Mouse (Mus musculus) CH12.LX (cell line): ENCODE measurements around the gene Pigk. TPM values are rescaled to one million over a fixed set of nuclear protein-coding genes. Genes with fewer than 3 reads are reported as not detected.

ENCODE experiments used
- DNase-seq: peaks from one replicate; pipeline ENCODE4 v3.0.0-alpha.2; 2013; ENCODE audit errors: extremely low read depth
- H3K27ac ChIP-seq: 2 replicates; pipeline ENCODE4 v1.5.1; 2012; ENCODE audit warnings: low read depth, mild to moderate bottlenecking, control low read depth, moderate library complexity; ENCODE audit not compliant: insufficient read depth
- H3K27me3 ChIP-seq: replicated peaks from 2 replicates; pipeline ENCODE3; 2012; ENCODE audit warnings: inconsistent platforms
- H3K36me3 ChIP-seq, 2 experiments: replicated peaks in 1 of 2; 2 replicates each; pipeline versions ENCODE3 to v1.6.1; 2012; ENCODE audit warnings: inconsistent platforms in 1 of 2, low read length in 1 of 2, mild to moderate bottlenecking in 1 of 2, mixed read lengths in 1 of 2, moderate library complexity in 1 of 2; ENCODE audit not compliant: control insufficient read depth in 1 of 2, insufficient read depth in 1 of 2
- H3K4me1 ChIP-seq, 2 experiments: 2 replicates each; pipeline ENCODE4 v1.6.1; 2012; ENCODE audit warnings: inconsistent platforms in 1 of 2, moderate library complexity in 1 of 2; ENCODE audit not compliant: insufficient read depth in 2 of 2, control insufficient read depth in 1 of 2
- H3K4me2 ChIP-seq: 2 replicates; pipeline ENCODE4 v1.6.1; 2012; ENCODE audit warnings: low read depth, mild to moderate bottlenecking, control low read depth; ENCODE audit not compliant: poor library complexity, insufficient read depth, severe bottlenecking
- H3K4me3 ChIP-seq, 3 experiments: fragments of 150-350 bp in 1 of 3; sonication (generic) in 1 of 3; replicated peaks in 1 of 3; 2 replicates each; pipeline versions ENCODE3 to v1.5.1; 2011 to 2012; ENCODE audit warnings: low read depth in 2 of 3, low read length in 2 of 3, mild to moderate bottlenecking in 2 of 3, moderate library complexity in 2 of 3, control low read depth in 1 of 3, improper control_type of control experiment in 1 of 3, inconsistent platforms in 1 of 3, mixed read lengths in 1 of 3; ENCODE audit not compliant: poor library complexity in 1 of 3
- H3K79me2 ChIP-seq: replicated peaks from 2 replicates; pipeline ENCODE4 v1.6.1; 2012; ENCODE audit warnings: mild to moderate bottlenecking, moderate library complexity; ENCODE audit not compliant: control insufficient read depth, poor library complexity, insufficient read depth, severe bottlenecking; ENCODE audit errors: extremely low read depth
- H3K9ac ChIP-seq: 2 replicates; pipeline ENCODE4 v1.6.1; 2012; ENCODE audit warnings: low read depth, mild to moderate bottlenecking, control low read depth, moderate library complexity; ENCODE audit not compliant: insufficient read depth
- H3K9me3 ChIP-seq: replicated peaks from 2 replicates; pipeline ENCODE3; 2012; ENCODE audit warnings: low read length, inconsistent platforms, mixed read lengths
- BHLHE40 ChIP-seq: IDR thresholded peaks from 2 replicates; pipeline ENCODE4 v1.6.1; 2011; ENCODE audit warnings: mild to moderate bottlenecking, low read depth, low read length, improper control_type of control experiment
- CHD1 ChIP-seq: IDR thresholded peaks from 2 replicates; pipeline ENCODE4 v1.6.1; 2012; ENCODE audit warnings: low read depth, low read length, improper control_type of control experiment, inconsistent platforms
- CHD2 ChIP-seq: IDR thresholded peaks from 2 replicates; pipeline ENCODE4 v1.6.1; 2011; ENCODE audit warnings: low read length, improper control_type of control experiment
- CTCF ChIP-seq, 2 experiments: IDR thresholded peaks in 1 of 2; conservative IDR thresholded peaks in 1 of 2; 2 replicates each; pipeline ENCODE4 v1.5.1; 2011 to 2012; ENCODE audit warnings: low read depth in 2 of 2, low read length in 2 of 2, improper control_type of control experiment in 1 of 2, inconsistent platforms in 1 of 2, mild to moderate bottlenecking in 1 of 2, moderate library complexity in 1 of 2
- ELF1 ChIP-seq: IDR thresholded peaks from 2 replicates; pipeline ENCODE4 v1.6.1; 2014; ENCODE audit warnings: low read depth, mild to moderate bottlenecking, inconsistent platforms, low read length, improper control_type of control experiment
- EP300 ChIP-seq: IDR thresholded peaks from 2 replicates; pipeline ENCODE4 v1.6.1; 2011; ENCODE audit warnings: low read length, improper control_type of control experiment
- GABPA ChIP-seq: IDR thresholded peaks from 2 replicates; pipeline ENCODE4 v1.6.1; 2012; ENCODE audit warnings: low read depth, low read length, improper control_type of control experiment, inconsistent platforms; ENCODE audit not compliant: insufficient replicate concordance
- IRF4 ChIP-seq: IDR thresholded peaks from 2 replicates; pipeline ENCODE4 v1.6.1; 2014; ENCODE audit warnings: low read depth, mild to moderate bottlenecking, inconsistent platforms, low read length, improper control_type of control experiment
- JUN ChIP-seq: IDR thresholded peaks from 2 replicates; pipeline ENCODE4 v1.6.1; 2011; ENCODE audit warnings: low read depth, mild to moderate bottlenecking, low read length, improper control_type of control experiment, moderate library complexity; ENCODE audit not compliant: insufficient read depth
- JUND ChIP-seq: conservative IDR thresholded peaks from 2 replicates; pipeline ENCODE4 v1.6.1; 2011; ENCODE audit warnings: low read depth, low read length, improper control_type of control experiment
- KAT2A ChIP-seq: IDR thresholded peaks from 2 replicates; pipeline ENCODE4 v1.6.1; 2012; ENCODE audit warnings: low read length, improper control_type of control experiment, inconsistent platforms; ENCODE audit not compliant: insufficient replicate concordance
- MAX ChIP-seq: IDR thresholded peaks from 2 replicates; pipeline ENCODE4 v1.6.1; 2011; ENCODE audit warnings: low read length, improper control_type of control experiment
- MAZ ChIP-seq: IDR thresholded peaks from 2 replicates; pipeline ENCODE4 v1.6.1; 2012; ENCODE audit warnings: low read depth, mild to moderate bottlenecking, inconsistent platforms, low read length, improper control_type of control experiment, moderate library complexity
- MEF2A ChIP-seq: IDR thresholded peaks from 2 replicates; pipeline ENCODE4 v1.6.1; 2014; ENCODE audit warnings: low read depth, mild to moderate bottlenecking, inconsistent platforms, low read length, improper control_type of control experiment, borderline replicate concordance
- MXI1 ChIP-seq: IDR thresholded peaks from 2 replicates; pipeline ENCODE4 v1.6.1; 2011; ENCODE audit warnings: mild to moderate bottlenecking, low read depth, low read length, improper control_type of control experiment
- MYC ChIP-seq: IDR thresholded peaks from 2 replicates; pipeline ENCODE4 v1.6.1; 2011; ENCODE audit warnings: low read depth, mild to moderate bottlenecking, improper control_type of control experiment, low read length
- NELFE ChIP-seq: IDR thresholded peaks from 2 replicates; pipeline ENCODE4 v1.6.1; 2011; ENCODE audit warnings: low read depth, low read length, improper control_type of control experiment
- NRF1 ChIP-seq: IDR thresholded peaks from 2 replicates; pipeline ENCODE4 v1.6.1; 2014; ENCODE audit warnings: low read depth, mild to moderate bottlenecking, inconsistent platforms, low read length, improper control_type of control experiment, moderate library complexity
- POLR2A ChIP-seq: IDR thresholded peaks from 2 replicates; pipeline ENCODE4 v1.6.1; 2011; ENCODE audit warnings: low read depth, mild to moderate bottlenecking, improper control_type of control experiment, low read length
- POLR2AphosphoS2 ChIP-seq: IDR thresholded peaks from 2 replicates; pipeline ENCODE4 v1.6.1; 2011; ENCODE audit warnings: low read depth, low read length, improper control_type of control experiment
- RAD21 ChIP-seq: IDR thresholded peaks from 2 replicates; pipeline ENCODE4 v1.6.1; 2011; ENCODE audit warnings: low read depth, mild to moderate bottlenecking, low read length, improper control_type of control experiment, moderate library complexity
- RCOR1 ChIP-seq: conservative IDR thresholded peaks from 2 replicates; pipeline ENCODE4 v1.6.1; 2012; ENCODE audit warnings: low read depth, mild to moderate bottlenecking, inconsistent platforms, low read length, improper control_type of control experiment
- SIN3A ChIP-seq: IDR thresholded peaks from 2 replicates; pipeline ENCODE4 v1.6.1; 2012; ENCODE audit warnings: low read length, improper control_type of control experiment, inconsistent platforms
- SMC3 ChIP-seq: IDR thresholded peaks from 2 replicates; pipeline ENCODE4 v1.6.1; 2011; ENCODE audit warnings: low read depth, low read length, improper control_type of control experiment
- TBP ChIP-seq: conservative IDR thresholded peaks from 2 replicates; pipeline ENCODE4 v1.6.1; 2011; ENCODE audit warnings: low read depth, low read length, improper control_type of control experiment
- TCF12 ChIP-seq: IDR thresholded peaks from 2 replicates; pipeline ENCODE4 v1.6.1; 2014; ENCODE audit warnings: low read depth, mild to moderate bottlenecking, inconsistent platforms, low read length, improper control_type of control experiment
- UBTF ChIP-seq: IDR thresholded peaks from 2 replicates; pipeline ENCODE4 v1.6.1; 2012; ENCODE audit warnings: low read depth, mild to moderate bottlenecking, inconsistent platforms, low read length, improper control_type of control experiment, moderate library complexity
- USF1 ChIP-seq: IDR thresholded peaks from 2 replicates; pipeline ENCODE4 v1.6.1; 2014; ENCODE audit warnings: low read depth, mild to moderate bottlenecking, inconsistent platforms, low read length, improper control_type of control experiment
- USF2 ChIP-seq: conservative IDR thresholded peaks from 2 replicates; pipeline ENCODE4 v1.6.1; 2011; ENCODE audit warnings: low read depth, low read length, improper control_type of control experiment
- ZC3H11A ChIP-seq: IDR thresholded peaks from 2 replicates; pipeline ENCODE4 v1.6.1; 2012; ENCODE audit warnings: low read depth, mild to moderate bottlenecking, inconsistent platforms, low read length, improper control_type of control experiment
- ZKSCAN1 ChIP-seq: IDR thresholded peaks from 2 replicates; pipeline ENCODE4 v1.6.1; 2012; ENCODE audit warnings: low read depth, inconsistent platforms, low read length, improper control_type of control experiment, borderline replicate concordance
- ZMIZ1 ChIP-seq: IDR thresholded peaks from 2 replicates; pipeline ENCODE4 v1.6.1; 2012; ENCODE audit warnings: low read depth, mild to moderate bottlenecking, inconsistent platforms, low read length, improper control_type of control experiment
- ZNF384 ChIP-seq: IDR thresholded peaks from 2 replicates; pipeline ENCODE4 v1.6.1; 2012; ENCODE audit warnings: low read depth, low read length, improper control_type of control experiment, inconsistent platforms
- dilution Hi-C: fragments of 300-500 bp; cut with MboI; formaldehyde crosslinking; loops from 2 replicates; pipeline ENCODE4 v1.14.3; 2020; ENCODE audit warnings: low sequenced_read_pairs; ENCODE audit not compliant: extremely low pct_unique_long_range_greater_than_20kb, extremely low pct_ligation_motif_present
- in situ Hi-C: fragments of 300-500 bp; cut with MboI; formaldehyde crosslinking; loops from 3 replicates; pipeline ENCODE4 v1.14.3; 2019; ENCODE audit warnings: low sequenced_read_pairs, low pct_ligation_motif_present, low pct_unique_long_range_greater_than_20kb, mixed read lengths
- polyA plus RNA-seq: library from polyadenylated mRNA; unstranded; fragments of >175 nt; gene quantifications from 2 replicates; pipeline ENCODE4 v1.2.1, GENCODE M21; 2012; ENCODE audit warnings: low read depth; ENCODE audit not compliant: insufficient read length
- total RNA-seq, 2 experiments: library from RNA; depleted of rRNA; stranded (reverse); fragments of 300-350 nt in 1 of 2; fragments of >200 nt in 1 of 2; gene quantifications; 2 replicates each; pipeline ENCODE4 v1.2.3; 2012 to 2014

Pigk gene
- total and polyA plus RNA-seq, 3 experiments: 56.4 to 79.3 (median 67.5) TPM

GRCm38 (mm10) chr3:152779819-152780218 lies 65.9 kb downstream of the Pigk start:
- dilution Hi-C loops (no loop called here), in situ Hi-C loops (loop anchor here (25.0 kb wide), 1 partner anchor 732 kb away; no protein-coding TSS in a partner anchor)
- no peak for DNase-seq
- H3K27me3 ChIP-seq: no peaks in the 10 kb centered on the region
- no peak overlapping the region for H3K4me2 ChIP-seq
- no peak overlapping the region for H3K9ac ChIP-seq
- no peak overlapping the region for H3K4me3 ChIP-seq
- H3K9me3 ChIP-seq: no peaks in the 10 kb centered on the region
- no peaks in the 10 kb centered on the region for H3K79me2 ChIP-seq
- H3K36me3 ChIP-seq: peaks cover 11 to 52% of the 10 kb centered on the region in 2 experiments
- TF ChIP-seq POLR2A: no peak
- TF ChIP-seq SIN3A: no peak
- no peak for TF ChIP-seq ZMIZ1
- TF ChIP-seq USF2: no peak
- TF ChIP-seq ZC3H11A: no peak
- no peak for TF ChIP-seq SMC3
- no peak for TF ChIP-seq ZKSCAN1
- TF ChIP-seq, all 38 proteins: peak for 0
- Histone ChIP-seq H3K4me1 (no peaks in the 10 kb centered on the region), H3K27ac (no peak overlapping the region)

- in situ Hi-C loops: loop anchor here (25.0 kb wide), 1 partner anchor 729 kb away; no protein-coding TSS in a partner anchor
- TF ChIP-seq KAT2A: no peak
- TF ChIP-seq MYC: no peak
- no peak for TF ChIP-seq TBP
- TF ChIP-seq TCF12: 0 out of 2 replicates have a peak, but pooled peaks have one; percentile 19
- no peak for TF ChIP-seq EP300
- TF ChIP-seq GABPA: no peak
- peak; percentile 69 for TF ChIP-seq ZC3H11A
- no peak for TF ChIP-seq POLR2AphosphoS2
- TF ChIP-seq ELF1: no peak
- peak; percentile 87 for TF ChIP-seq SMC3
- no peak for TF ChIP-seq ZKSCAN1
- TF ChIP-seq UBTF: no peak
- TF ChIP-seq MAZ: no peak
- TF ChIP-seq USF1: no peak
- TF ChIP-seq MAX: no peak
- TF ChIP-seq ZMIZ1: no peak
- TF ChIP-seq NELFE: no peak; the same call in 1 of the 2 replicates
- no peak for TF ChIP-seq JUN
- TF ChIP-seq POLR2A: no peak
- no peak for TF ChIP-seq BHLHE40
- no peak for TF ChIP-seq SIN3A
- TF ChIP-seq USF2: no peak
- no peak for TF ChIP-seq CHD2
- TF ChIP-seq ZNF384: no peak
- no peak for TF ChIP-seq MXI1
- peak; percentile 95 for TF ChIP-seq RAD21
- TF ChIP-seq CTCF (conservative IDR thresholded peaks at IDR 0.05 in 1 of 2, IDR thresholded peaks at IDR 0.05 in 1 of 2; ENCODE audit: low read depth in 2 of 2, low read length in 2 of 2): peak; percentile 84 to 94
- TF ChIP-seq NRF1: no peak
- peak; percentile 91 for TF ChIP-seq IRF4
- peak; percentile 20; the same call in 1 of the 2 replicates for TF ChIP-seq MEF2A
- no peak for TF ChIP-seq JUND
- TF ChIP-seq CHD1: no peak
- TF ChIP-seq RCOR1: no peak
Measured at GRCm38 (mm10) chr3:152783792-152784191, 69.9 kb downstream of the Pigk start.

More at GRCm38 (mm10) chr3:152783792-152784191, 69.9 kb downstream of the Pigk start:
- Histone ChIP-seq H3K27me3 (no peaks in the 10 kb centered on the region), H3K27ac (no peak overlapping the region), H3K4me1 (no peaks in the 10 kb centered on the region), H3K4me2 (no peak overlapping the region), H3K9ac (no peak overlapping the region), H3K36me3 (peaks cover 25 to 50% of the 10 kb centered on the region in 2 experiments), H3K9me3 (no peaks in the 10 kb centered on the region), H3K4me3 (no peak overlapping the region), H3K79me2 (no peaks in the 10 kb centered on the region)
- dilution Hi-C loops: no loop called here
- peak; percentile 89 for DNase-seq
